Mouse (Mus musculus): ENCODE measurements around the gene Nsun5. TPM values are rescaled to one million over a fixed set of nuclear protein-coding genes. Genes with fewer than 3 reads are reported as not detected.
"Not testable (repeated sequence)": the region's sequence is repeated elsewhere in the genome, so short reads cannot be mapped to it uniquely, and the experiment has no call there.

Gene Nsun5
- total RNA-seq (2021): 10 to 100 TPM; 13.0 to 17.8 TPM

DNA sequence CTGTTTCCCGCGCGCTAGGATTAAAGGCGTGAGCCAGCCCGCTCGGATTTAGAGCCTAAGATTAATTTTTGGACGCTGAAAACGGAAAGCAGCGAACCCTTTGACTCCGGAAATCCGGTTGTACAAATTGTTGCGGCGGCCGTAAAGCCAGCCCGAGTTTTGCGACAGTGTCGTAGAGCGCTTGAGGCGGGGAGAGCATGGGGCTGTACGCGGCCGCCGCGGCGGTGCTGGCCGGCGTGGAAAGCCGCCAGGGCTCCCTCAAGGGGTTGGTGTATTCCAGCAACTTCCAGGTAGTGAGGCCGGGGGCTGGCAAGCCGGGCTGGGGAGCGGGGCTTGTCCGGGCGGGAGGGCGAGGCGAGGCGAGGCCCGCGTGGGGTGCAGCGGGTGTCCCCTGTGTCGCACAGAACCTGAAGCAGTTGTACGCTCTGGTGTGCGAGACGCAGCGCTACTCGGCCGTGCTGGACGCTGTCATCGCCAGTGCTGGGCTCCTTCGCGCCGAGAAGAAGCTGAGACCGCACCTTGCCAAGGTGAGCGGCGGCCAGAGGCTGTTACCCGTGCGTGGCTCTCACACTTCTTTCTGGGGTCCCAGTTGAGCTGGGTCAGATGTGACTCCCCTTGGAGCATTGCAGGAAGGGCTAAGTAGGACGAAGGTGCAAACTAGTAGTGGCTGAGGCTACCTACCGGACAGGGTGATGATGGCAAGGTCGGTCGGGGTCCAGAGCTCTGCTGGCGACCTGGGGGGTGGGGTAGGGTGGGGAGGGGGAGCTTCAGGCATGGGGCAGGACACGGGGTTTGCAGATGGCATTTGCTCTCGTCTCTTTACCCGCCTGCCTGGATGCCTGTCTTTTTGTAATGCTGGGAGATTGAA lies at the start of gene Nsun5:
TSS of gene Nsun5 (plus strand) at position 167 of the 868 bp plus-strand sequence.
- intact Hi-C loops (cut with DNase I): no loop called here
- DNase-seq: peak; percentile 94 to 99

DNA sequence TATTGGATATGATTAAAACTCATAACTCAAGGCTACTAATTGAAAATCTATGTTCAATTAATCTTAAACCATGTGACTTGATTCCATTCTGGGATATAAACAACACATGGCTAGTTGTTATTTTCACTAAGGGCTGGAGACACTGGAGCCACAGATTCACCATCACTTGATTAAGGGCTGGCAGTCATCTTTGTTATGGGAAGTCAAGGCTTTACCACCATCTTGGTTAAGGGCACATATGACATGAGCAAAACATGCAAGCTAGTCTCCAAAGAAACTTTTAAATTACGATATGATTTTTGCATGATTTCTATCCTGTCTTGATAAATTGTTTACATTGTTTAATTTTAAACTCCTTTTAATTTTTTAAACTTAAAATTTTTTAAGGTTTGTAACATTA lies 47.6 kb upstream of the Nsun5 start:
- DNase-seq: no peak
- intact Hi-C loops (cut with DNase I): no loop called here

DNA sequence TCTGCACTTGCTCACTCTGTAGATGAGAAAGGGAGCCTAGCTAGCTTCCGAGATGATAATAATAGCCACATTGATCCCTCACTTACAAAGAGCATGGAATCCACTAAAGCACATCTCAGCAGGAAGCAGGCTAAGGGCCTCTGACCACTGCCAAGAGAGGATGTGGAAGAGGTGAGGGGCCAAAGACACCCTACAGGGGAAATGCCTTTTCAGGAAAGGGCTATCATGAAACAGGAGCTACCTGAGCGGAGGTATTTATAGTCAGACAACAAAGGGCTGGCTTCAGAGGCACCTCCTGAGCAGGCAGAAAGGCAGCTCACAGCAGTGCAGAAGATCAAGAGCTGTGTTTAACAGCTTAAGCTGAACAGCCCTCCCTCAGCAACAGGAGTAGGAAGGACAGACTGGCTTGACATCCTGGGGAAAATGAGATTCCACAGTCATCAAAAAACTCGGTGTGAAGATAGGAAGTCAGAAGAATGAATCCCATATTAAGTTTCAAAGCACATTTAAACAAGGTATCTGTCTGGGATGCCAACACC lies 43.6 kb upstream of the Nsun5 start:
- intact Hi-C loops (cut with DNase I): no loop called here
- DNase-seq: no peak

DNA sequence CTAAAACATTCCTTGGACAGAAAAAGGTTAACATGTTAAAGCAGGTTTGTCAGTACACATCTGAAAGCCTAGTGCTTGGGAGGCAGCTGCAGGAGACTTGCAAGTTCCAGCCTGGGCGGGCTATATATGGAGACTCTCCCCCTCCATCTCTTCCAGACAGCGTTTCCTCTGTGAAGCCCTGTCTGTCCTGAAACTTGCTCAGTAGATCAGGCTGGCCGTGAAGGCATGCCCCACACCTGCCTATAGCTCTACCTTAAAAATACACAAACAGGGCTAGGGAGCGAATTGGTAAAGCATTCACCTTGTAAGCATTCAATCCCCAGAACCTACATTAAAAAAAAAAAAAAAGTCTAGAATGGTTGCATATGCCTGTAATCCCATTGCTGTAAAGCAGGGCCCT lies 40.3 kb upstream of the Nsun5 start:
- DNase-seq: no peak
- intact Hi-C loops (cut with DNase I): no loop called here

DNA sequence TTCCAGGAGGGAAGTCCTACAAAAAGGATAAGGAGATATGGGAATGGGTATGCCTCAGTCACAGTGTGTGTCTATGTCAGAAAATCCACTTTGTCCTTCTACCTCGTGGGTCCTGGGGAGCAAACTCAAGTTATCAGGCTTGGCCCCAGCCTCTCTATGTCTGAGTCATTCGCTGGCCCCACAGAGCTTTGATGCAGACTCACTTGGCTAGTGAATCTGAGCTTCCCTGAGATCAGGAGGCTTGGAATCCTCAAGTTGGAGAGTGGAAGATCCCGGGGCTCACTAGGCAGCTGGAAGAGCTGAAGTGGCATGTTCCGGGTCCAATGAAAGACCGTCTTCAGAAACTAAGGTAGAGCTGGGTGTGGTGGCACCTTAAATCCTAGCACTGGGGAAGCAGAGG lies 39.6 kb upstream of the Nsun5 start:
- intact Hi-C loops (cut with DNase I): no loop called here
- DNase-seq: no peak

DNA sequence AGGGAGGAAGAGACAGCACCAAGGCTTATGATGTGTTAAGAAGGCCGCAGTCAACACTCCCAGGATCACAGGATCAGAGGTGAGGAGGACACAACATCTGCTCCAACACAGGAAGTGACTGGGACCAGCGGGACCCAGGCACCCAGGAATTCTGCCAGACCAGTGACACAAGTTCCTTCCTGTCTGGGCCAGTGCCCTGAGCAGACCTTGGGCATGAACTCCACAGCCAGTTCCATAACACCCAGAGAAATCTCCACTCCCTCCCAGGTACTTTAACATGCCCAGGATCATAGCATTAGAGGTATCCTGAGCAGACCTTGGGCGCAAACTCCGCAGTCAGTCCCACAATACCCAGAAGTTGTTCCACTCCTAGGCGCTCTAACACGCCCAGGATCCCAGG lies 38.6 kb upstream of the Nsun5 start:
- intact Hi-C loops (cut with DNase I): no loop called here
- DNase-seq: no peak

DNA sequence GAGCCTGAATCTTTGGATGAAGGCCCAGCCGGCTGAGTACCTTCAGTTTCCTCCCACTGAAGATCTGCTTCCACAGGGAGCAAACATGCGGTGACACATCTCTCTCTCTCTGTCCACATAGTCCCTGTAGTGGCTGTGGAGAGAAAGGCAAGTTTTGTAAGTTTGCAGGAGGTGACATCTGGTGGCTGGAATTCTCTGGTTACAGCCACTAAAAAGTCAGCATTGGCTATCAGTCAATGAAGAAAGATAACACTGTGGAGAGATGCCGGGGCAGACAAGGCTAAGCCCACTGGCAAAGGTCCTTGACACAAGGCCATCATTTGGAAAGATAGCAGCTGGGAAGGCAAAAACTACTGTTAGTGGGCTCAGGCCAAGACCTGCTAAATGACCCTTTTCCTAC lies 32.2 kb upstream of the Nsun5 start:
- no peak for DNase-seq
- intact Hi-C loops (cut with DNase I): loop anchor here (5.0 kb wide), 1 partner anchor 100 kb away; no protein-coding TSS in a partner anchor

DNA sequence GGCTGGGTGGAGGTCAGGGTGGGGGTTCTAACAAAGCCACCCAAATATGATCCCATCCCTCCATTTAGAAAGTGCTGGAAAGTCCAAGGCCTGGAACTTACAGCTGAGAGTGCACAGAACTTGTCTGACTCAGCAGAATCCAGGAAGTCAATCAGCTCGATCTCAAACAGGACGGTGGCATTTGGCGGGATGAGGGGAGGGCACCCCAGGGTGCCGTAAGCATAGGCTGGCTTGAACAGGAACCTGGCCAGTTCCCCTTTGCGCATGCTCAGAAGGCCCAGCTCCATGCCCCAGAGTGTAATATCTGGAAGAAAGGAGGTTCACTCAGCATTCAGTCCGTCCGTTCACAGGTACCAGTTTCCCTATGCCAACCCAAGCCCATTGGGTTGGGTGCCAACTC lies 23.8 kb upstream of the Nsun5 start:
- no peak for DNase-seq
- intact Hi-C loops (cut with DNase I): no loop called here

DNA sequence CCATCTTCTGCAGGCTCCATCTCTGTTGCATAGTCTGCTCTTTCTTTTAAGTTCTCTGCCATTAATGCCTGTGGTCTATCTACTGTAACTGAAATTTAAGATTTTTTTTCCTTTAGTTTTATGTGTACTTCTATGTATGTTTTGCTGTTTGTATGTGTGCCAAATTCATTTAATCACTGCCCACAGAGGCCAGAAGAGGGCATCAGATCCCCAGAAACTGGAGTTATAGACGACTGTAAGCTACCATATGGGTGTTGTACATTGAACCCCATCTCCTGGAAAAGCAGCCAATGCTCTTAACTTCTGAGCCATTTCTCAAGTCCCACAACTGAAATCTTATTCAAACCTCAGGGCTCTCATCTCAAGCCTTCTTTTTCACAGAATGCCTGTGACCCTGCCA lies 23.3 kb upstream of the Nsun5 start:
- intact Hi-C loops (cut with DNase I): no loop called here
- no peak for DNase-seq

DNA sequence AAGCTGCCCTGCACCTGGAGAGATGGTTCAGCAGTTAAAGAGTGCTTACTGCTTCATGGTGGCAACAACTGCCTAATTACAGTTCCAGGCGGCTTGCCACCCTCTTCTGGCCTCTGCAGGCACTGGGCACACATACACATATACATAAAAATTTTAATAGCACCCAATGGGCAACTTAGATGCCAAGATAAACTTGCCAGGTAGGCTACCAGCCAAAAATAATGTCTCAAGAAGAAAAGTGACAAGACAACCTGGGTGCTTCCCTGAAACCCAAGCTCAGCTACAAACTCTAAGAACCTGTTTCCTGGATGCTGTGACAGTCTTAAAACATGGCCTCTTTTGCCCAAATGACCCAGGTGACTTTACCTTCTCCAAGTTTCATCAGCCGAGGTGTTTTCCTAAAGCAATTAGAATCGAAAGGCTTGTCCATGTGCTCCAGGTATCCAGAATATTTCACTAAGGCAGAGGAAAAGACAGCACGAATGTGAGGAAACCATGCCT lies 22.2 kb upstream of the Nsun5 start:
- DNase-seq: no peak
- intact Hi-C loops (cut with DNase I): no loop called here

DNA sequence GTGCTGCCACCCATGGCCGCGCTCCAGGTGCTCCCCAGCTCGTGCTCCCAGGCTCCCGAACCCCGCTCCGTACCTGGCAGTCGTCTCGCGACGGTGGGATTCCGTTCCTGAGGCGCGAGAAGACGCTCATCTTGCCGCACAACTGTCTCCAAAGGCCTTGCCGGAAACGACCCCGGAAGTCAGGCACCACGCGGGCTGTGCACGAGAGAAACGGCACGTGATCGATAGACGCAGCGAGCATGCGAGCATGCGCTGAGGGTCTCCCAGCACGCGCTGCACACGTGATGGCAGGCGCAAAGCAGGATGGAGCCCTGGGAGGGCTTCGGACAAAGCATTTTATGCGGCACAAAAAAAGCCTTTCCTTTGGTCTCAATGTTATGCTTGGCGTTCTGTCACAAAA lies 19.9 kb upstream of the Nsun5 start, which contains the start of gene Fkbp6:
TSS of gene Fkbp6 (minus strand) at position 183 of the 400 bp plus-strand sequence.
- DNase-seq: no peak
- intact Hi-C loops (cut with DNase I): no loop called here

DNA sequence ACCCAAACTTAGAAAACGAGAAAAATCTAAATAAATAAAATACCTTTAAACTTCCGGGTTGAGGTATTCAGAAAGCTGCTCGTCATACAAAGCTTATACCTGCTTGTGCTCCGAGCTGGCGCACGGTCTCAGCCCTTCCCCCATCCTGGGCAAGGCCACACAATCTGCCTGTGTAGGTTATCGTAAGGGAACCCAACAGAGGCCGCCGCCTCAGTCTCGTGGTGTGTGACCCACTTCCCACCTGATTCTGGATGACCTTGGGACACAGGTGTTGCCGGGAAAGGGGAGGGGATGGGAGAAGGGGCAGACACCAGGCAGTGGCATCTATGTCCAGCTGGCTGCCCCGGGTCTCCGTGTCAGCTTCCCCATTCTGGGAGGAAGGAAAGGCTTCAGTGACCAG lies 18.1 kb upstream of the Nsun5 start:
- intact Hi-C loops (cut with DNase I): no loop called here
- no peak for DNase-seq

DNA sequence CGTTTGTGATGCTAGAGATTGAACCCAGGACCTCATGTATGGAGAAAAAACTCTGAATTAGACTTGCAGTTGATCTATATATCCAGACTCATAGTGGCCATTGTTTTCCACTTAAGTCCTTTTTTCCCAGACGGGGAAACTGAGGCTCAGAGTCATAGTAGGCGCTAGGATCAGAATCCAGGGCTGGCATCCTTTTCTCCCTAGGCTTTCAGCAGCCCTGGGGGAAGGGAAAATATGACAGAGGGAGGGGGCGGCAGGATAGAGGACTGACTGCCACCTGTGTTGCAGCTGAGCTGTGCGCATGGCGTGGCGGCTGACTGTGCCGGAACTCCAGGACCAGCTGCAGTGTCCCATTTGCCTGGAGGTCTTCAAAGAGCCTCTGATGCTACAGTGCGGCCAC lies 16.8 kb upstream of the Nsun5 start, which contains the start of gene Trim50:
TSS of gene Trim50 (plus strand) at position 301 of the 400 bp plus-strand sequence.
- DNase-seq: no peak
- intact Hi-C loops (cut with DNase I): no loop called here

DNA sequence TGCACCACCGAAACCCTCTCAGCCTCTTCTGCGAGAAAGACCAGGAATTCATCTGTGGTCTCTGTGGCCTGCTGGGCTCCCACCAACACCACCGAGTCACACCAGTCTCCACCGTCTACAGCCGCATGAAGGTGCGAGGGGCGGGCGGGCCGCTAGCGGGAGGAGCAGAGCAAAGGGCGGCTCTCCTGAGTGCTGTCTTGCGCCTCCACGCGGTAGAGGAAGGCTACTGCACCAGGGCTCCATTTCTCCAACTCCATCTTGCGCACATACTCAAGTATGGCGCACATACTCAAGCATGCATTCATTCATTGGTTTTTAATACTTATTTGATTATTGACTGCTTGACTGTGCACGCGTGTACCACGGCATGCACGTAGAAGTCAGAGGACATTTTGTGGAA lies 16.2 kb upstream of the Nsun5 start:
- intact Hi-C loops (cut with DNase I): no loop called here

DNA sequence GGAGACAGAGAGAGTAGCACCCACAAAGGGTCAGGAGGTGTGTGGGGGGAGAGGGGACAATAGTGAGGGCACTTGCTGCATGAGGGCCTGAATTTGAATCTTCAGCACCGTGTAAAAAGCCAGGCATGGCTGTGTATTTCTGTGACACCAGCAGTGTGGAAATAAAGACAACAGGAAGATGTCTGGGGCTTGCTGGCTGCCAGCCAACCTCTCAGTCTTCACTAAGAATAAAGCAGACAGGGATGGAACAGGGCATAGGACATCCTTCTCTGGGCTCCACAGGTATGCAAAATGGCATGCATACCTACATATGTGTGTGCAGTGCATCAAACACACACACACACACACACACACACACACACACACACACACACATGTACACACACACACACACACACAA lies 13.7 kb upstream of the Nsun5 start:
- intact Hi-C loops (cut with DNase I): no loop called here
- DNase-seq: no peak

More for the DNA sequence above, 16.2 kb upstream of the Nsun5 start:
- no peak for DNase-seq

DNA sequence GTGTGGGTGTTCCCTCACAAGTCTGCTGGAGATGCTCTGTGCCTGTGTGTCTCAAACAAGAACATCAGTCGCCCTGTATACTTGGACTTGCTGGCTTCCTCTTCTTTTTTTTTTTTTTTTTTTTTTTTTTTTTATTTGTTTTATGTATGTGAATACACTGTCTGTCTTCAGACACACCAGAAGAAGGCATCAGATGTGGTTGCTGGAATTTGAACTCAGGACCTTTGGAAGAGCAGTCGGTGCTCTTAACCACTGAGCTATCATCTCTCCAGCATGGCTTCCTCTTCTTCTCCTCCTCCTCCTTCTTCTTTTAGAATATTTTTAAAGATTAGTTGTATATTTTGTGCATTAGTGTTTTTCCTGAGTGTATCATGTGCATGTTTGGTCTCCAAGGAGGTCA lies 12.2 kb upstream of the Nsun5 start:
- intact Hi-C loops (cut with DNase I): no loop called here
- peak in 1 of 2 experiments; percentile 31 for DNase-seq

DNA sequence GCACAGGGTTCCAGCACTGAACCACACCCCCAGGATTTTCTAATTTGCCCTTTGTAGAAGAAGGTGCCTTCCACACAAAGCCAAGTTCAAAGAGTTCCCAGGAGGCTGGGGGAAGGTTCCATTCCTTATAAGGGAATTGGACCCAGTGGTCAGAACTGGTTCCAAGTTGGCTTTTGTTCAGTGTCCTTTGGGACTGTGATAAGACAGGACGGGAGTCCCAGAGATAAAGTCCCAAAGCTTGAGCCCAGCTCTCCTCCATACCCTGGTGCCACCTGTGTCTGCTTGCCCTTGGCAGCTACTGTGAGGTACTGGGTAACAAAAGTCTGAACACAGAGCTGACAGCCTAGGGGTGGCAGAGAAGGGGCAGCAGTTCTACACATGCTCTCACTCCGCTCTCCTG lies 10.0 kb upstream of the Nsun5 start:
- DNase-seq: peak; percentile 27 to 42
- intact Hi-C loops (cut with DNase I): no loop called here

DNA sequence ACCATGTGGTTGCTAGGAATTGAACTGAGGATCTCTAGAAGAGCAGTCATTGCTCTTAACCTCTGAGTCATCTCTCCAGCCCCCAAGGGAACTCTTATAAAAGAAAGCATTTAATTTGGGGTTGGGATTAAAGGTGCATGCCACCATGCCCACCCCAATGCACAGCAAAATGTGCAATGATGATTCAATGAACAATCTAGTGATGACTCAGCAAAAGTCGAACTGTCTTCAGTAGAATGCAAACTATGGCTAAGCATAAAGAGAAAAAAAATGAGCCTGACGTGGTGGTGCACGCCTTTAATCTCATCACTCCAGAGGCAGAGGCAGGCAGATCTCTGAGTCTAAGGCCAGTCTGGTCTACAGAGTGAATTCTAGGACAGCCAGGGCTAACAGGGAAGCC lies 7.2 kb upstream of the Nsun5 start:
- no peak for DNase-seq
- intact Hi-C loops (cut with DNase I): no loop called here

DNA sequence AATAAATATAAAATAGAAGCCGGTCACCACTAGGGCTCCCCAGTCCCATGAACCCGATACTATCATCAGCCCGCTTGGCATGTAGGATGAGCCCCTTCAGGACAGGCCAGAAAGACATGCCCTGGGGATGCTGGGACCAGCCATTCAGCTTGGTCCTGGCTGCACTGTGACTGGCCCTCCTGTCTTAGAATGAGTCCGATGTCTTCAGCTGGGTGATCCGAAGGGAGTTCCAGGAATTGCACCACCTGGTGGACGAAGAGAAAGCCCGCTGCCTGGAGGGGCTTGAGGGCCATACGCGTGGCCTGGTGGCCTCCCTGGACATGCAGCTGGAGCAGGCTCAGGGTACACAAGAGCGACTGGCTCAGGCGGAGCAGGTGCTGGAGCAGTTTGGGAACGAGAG lies 6.2 kb upstream of the Nsun5 start:
- intact Hi-C loops (cut with DNase I): no loop called here

DNA sequence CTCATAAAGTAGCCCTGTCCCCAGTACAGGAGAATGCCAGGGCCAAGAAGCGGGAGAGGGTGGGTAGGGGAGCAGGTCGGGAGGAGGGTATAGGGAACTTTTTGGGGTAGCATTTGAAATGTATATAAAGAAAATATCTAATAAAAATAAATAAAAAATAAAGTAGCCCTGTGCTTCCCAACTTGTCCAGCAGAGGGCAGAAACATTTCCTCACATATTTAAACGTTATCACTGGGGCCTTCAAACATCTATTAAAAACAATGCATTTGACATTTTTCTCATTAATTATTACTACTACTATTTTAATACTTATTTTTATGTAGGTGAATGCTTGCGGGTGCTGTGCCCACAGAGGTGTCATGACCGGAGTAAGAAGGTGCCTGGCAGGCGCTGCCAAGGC lies 1.9 kb upstream of the Nsun5 start:
- intact Hi-C loops (cut with DNase I): no loop called here
- DNase-seq: no peak

More for the DNA sequence above, 6.2 kb upstream of the Nsun5 start:
- DNase-seq: no peak

DNA sequence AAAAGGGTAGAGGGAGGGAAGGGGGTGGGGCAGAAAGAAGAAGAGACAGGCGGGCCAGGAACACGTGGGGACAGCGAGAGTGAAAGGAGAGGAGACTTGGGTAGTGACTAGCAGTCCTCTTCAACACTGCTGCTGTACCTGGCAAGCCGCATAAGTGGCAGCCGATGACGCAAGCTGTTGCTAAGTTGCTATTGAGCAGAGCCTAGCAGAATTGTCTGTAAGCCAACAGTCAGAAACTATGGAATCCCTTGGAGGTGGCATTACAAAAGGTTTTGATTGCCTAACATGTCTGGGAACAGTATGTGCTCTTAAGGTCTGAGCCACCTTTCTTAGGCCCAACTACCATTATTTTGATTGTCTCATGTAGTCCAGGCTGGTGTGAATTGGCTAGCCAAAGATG lies 1.4 kb upstream of the Nsun5 start:
- intact Hi-C loops (cut with DNase I): no loop called here
- no peak for DNase-seq

DNA sequence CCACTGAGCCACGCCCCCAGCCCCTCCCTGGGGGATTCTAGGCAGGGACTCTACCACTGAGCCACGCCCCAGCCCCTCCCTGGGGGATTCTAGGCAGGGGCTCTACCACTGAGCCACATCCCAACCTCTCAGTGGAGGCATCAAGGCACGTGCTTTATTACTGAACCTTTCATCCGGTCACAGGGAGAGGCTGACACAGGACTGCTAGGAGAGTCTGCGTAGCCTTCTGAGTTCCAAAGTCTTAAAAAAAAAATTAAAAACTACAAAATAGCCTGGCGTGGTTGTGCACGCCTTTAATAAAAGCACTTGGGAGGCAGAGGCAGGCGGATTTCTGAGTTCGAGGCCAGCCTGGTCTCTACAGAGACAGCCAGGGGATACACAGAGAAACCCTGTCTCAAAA lies 557 bp upstream of the Nsun5 start:
- DNase-seq; intact Hi-C loops (cut with DNase I): not testable (repeated sequence)
